Mouse (Mus musculus): ENCODE measurements around the gene Lrrc4. TPM values are rescaled to one million over a fixed set of nuclear protein-coding genes. Genes with fewer than 3 reads are reported as not detected.

Lrrc4 gene
- total and polyA plus RNA-seq, 3 experiments, result 0.11 TPM; not detected in 2

DNA sequence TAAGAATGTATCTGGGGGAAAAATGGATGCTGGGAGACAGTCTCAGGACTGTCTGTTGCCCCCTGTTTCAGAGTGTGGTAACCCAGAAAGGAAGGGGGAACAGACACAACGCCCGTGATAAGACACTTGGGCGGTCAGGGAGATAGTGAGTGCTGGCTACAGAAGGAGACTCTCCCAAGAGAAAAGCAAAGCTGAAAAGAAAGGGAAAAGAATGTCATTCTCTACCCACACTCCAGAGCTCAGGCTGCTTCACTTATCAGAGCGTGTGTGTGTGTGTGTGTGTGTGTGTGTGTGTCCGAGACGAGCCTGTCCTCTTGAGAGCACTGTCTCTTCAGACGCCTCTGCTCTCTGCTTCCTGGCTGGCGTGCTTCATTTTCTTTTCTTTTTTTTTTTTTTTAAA lies 45.8 kb downstream of the Lrrc4 start:
- no peak for TF ChIP-seq POLR2AphosphoS5 (IDR thresholded peaks at IDR 0.05; ENCODE audit: insufficient replicate concordance, low read depth, low read length)
- Histone ChIP-seq H3K4me3 (ENCODE audit: low read depth, low read length) (no peak overlapping the region), H3K36me3 (replicated peaks) (peaks cover 77% of the 10 kb centered on the region)

DNA sequence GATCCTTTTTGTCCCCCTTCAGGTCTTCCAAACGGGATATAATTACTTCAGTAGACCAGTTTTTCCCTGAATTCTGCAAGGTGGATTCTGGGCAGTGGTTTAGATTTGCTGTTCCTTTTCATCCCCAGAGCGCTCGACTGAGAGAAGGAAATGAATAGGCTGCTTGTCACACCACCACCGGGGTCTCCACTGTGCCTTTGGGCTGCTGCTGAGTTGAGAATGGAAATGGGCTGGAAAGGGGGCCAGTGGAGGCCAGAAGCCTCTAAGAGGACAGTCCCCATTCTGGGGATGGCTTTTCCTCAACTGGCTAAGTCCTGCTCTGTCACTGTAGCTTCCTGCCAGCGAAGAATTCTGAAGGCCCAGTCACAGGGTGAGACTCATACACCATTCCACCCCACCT lies 47.6 kb downstream of the Lrrc4 start:
- no peak for ATAC-seq (ENCODE audit: extremely low read depth, insufficient number of reproducible peaks, low FRiP score, poor library complexity, severe bottlenecking)
- no peaks in the 10 kb centered on the region for H3K4me1 ChIP-seq (ENCODE audit: insufficient read depth, low read depth, low read length)

More for the DNA sequence above, 45.8 kb downstream of the Lrrc4 start:
- no peak for ATAC-seq (ENCODE audit: extremely low read depth, insufficient number of reproducible peaks, low FRiP score, poor library complexity, severe bottlenecking)
- Histone ChIP-seq H3K9me3 (replicated peaks) (no peaks in the 10 kb centered on the region), H3K27me3 (ENCODE audit: insufficient read depth, low read length) (no peaks in the 10 kb centered on the region), H3K4me1 (ENCODE audit: insufficient read depth, low read depth, low read length) (no peaks in the 10 kb centered on the region; the same call in 1 of the 2 replicates)
- no peak for DNase-seq (ENCODE audit: low spot score)

GRCm38 (mm10) chr6:28783082-28783647 lies 48.4 kb downstream of the Lrrc4 start:
- H3K4me3 ChIP-seq (ENCODE audit: low read depth, low read length), result no peak overlapping the region
- H3K36me3 ChIP-seq (replicated peaks), result peaks cover 62% of the 10 kb centered on the region
- H3K9me3 ChIP-seq (replicated peaks), result no peaks in the 10 kb centered on the region
- ATAC-seq (ENCODE audit: extremely low read depth, insufficient number of reproducible peaks, low FRiP score, poor library complexity, severe bottlenecking) (no peak), DNase-seq (ENCODE audit: low spot score) (no peak)
- TF ChIP-seq TAL1 (conservative IDR thresholded peaks at IDR 0.05; ENCODE audit: low read depth, low read length) (no peak), GATA2 (IDR thresholded peaks at IDR 0.05; ENCODE audit: borderline replicate concordance, low read depth, low read length) (no peak), GATA1 (IDR thresholded peaks at IDR 0.05; ENCODE audit: borderline replicate concordance, low read length) (no peak), CTCF (IDR thresholded peaks at IDR 0.05; ENCODE audit: low read depth, low read length) (no peak), POLR2AphosphoS5 (IDR thresholded peaks at IDR 0.05; ENCODE audit: insufficient replicate concordance, low read depth, low read length) (no peak)
- no peaks in the 10 kb centered on the region for H3K4me1 ChIP-seq (ENCODE audit: insufficient read depth, low read depth, low read length)
- no peaks in the 10 kb centered on the region for H3K27me3 ChIP-seq (ENCODE audit: insufficient read depth, low read length)

More for the DNA sequence above, 47.6 kb downstream of the Lrrc4 start:
- no peaks in the 10 kb centered on the region for H3K27me3 ChIP-seq (ENCODE audit: insufficient read depth, low read length)
- H3K9me3 ChIP-seq (replicated peaks), result no peaks in the 10 kb centered on the region
- no peak for DNase-seq (ENCODE audit: low spot score)
- H3K4me3 ChIP-seq (ENCODE audit: low read depth, low read length), result no peak overlapping the region
- no peak for TF ChIP-seq POLR2AphosphoS5 (IDR thresholded peaks at IDR 0.05; ENCODE audit: insufficient replicate concordance, low read depth, low read length)
- no peak for TF ChIP-seq TAL1 (conservative IDR thresholded peaks at IDR 0.05; ENCODE audit: low read depth, low read length)
- no peak for TF ChIP-seq CTCF (IDR thresholded peaks at IDR 0.05; ENCODE audit: low read depth, low read length)
- TF ChIP-seq GATA1 (IDR thresholded peaks at IDR 0.05; ENCODE audit: borderline replicate concordance, low read length), result no peak
- no peak for TF ChIP-seq GATA2 (IDR thresholded peaks at IDR 0.05; ENCODE audit: borderline replicate concordance, low read depth, low read length)
- H3K36me3 ChIP-seq (replicated peaks), result peaks cover 69% of the 10 kb centered on the region

- ATAC-seq (ENCODE audit: extremely low read depth, insufficient number of reproducible peaks, low FRiP score, poor library complexity, severe bottlenecking) (no peak), DNase-seq (ENCODE audit: low spot score) (no peak)
- no peaks in the 10 kb centered on the region for H3K27me3 ChIP-seq (ENCODE audit: insufficient read depth, low read length)
- H3K9me3 ChIP-seq (replicated peaks), result no peaks in the 10 kb centered on the region
- H3K4me1 ChIP-seq (ENCODE audit: insufficient read depth, low read depth, low read length), result no peaks in the 10 kb centered on the region
- TF ChIP-seq GATA2 (IDR thresholded peaks at IDR 0.05; ENCODE audit: borderline replicate concordance, low read depth, low read length) (no peak), CTCF (IDR thresholded peaks at IDR 0.05; ENCODE audit: low read depth, low read length) (no peak), POLR2AphosphoS5 (IDR thresholded peaks at IDR 0.05; ENCODE audit: insufficient replicate concordance, low read depth, low read length) (no peak), GATA1 (IDR thresholded peaks at IDR 0.05; ENCODE audit: borderline replicate concordance, low read length) (no peak)
- no peak overlapping the region for H3K4me3 ChIP-seq (ENCODE audit: low read depth, low read length)
- peaks cover 57% of the 10 kb centered on the region for H3K36me3 ChIP-seq (replicated peaks)
Measured at GRCm38 (mm10) chr6:28781696-28782095, 49.9 kb downstream of the Lrrc4 start.

DNA sequence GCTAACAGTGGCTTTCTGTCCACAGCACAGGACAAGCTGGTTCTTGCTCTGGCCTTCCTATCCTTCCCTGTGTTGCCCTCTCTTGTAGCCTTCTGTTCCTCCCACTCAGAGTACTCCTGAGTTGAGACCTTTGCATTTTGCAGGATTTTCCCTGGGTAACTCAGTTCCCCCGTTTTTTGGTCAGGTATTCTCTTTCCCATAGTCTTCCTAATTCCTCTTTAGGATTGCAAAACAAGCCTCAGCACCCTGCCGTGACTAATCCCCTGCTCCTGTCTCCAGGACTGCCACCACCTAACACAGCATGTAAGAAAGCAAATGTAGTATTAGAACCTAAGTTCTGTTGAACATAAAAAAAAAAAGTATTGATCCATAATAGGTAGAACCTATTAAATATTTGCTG lies 60.2 kb downstream of the Lrrc4 start:
- Histone ChIP-seq H3K9me3 (replicated peaks) (no peaks in the 10 kb centered on the region), H3K4me3 (ENCODE audit: low read depth, low read length) (no peak overlapping the region), H3K27me3 (ENCODE audit: insufficient read depth, low read length) (no peaks in the 10 kb centered on the region), H3K4me1 (ENCODE audit: insufficient read depth, low read depth, low read length) (no peaks in the 10 kb centered on the region), H3K36me3 (replicated peaks) (peaks cover 78% of the 10 kb centered on the region)
- ATAC-seq (ENCODE audit: extremely low read depth, insufficient number of reproducible peaks, low FRiP score, poor library complexity, severe bottlenecking), result no peak
- no peak for DNase-seq (ENCODE audit: low spot score)
- TF ChIP-seq GATA1 (IDR thresholded peaks at IDR 0.05; ENCODE audit: borderline replicate concordance, low read length) (no peak), CTCF (IDR thresholded peaks at IDR 0.05; ENCODE audit: low read depth, low read length) (no peak), TAL1 (conservative IDR thresholded peaks at IDR 0.05; ENCODE audit: low read depth, low read length) (no peak), POLR2AphosphoS5 (IDR thresholded peaks at IDR 0.05; ENCODE audit: insufficient replicate concordance, low read depth, low read length) (no peak), GATA2 (IDR thresholded peaks at IDR 0.05; ENCODE audit: borderline replicate concordance, low read depth, low read length) (no peak)

- DNase-seq (ENCODE audit: low spot score) (no peak), ATAC-seq (ENCODE audit: extremely low read depth, insufficient number of reproducible peaks, low FRiP score, poor library complexity, severe bottlenecking) (no peak)
- Histone ChIP-seq H3K4me3 (ENCODE audit: low read depth, low read length) (no peak overlapping the region), H3K4me1 (ENCODE audit: insufficient read depth, low read depth, low read length) (no peaks in the 10 kb centered on the region), H3K9me3 (replicated peaks) (no peaks in the 10 kb centered on the region), H3K36me3 (replicated peaks) (peaks cover 78% of the 10 kb centered on the region), H3K27me3 (ENCODE audit: insufficient read depth, low read length) (no peaks in the 10 kb centered on the region)
- TF ChIP-seq GATA2 (IDR thresholded peaks at IDR 0.05; ENCODE audit: borderline replicate concordance, low read depth, low read length) (no peak), GATA1 (IDR thresholded peaks at IDR 0.05; ENCODE audit: borderline replicate concordance, low read length) (no peak), CTCF (IDR thresholded peaks at IDR 0.05; ENCODE audit: low read depth, low read length) (no peak), POLR2AphosphoS5 (IDR thresholded peaks at IDR 0.05; ENCODE audit: insufficient replicate concordance, low read depth, low read length) (no peak), TAL1 (conservative IDR thresholded peaks at IDR 0.05; ENCODE audit: low read depth, low read length) (no peak)
Measured at GRCm38 (mm10) chr6:28767891-28768481, 63.6 kb downstream of the Lrrc4 start.
